ENCODE assay signal across 7 mouse cellular contexts in genomic region chr3:94953384-94953763, GRCm38 (mm10). TPM values are rescaled to one million over a fixed set of nuclear protein-coding genes. Genes with fewer than 3 reads are reported as not detected.
DNase-seq lines count a peak whose midpoint lies in the region; ATAC-seq and TF ChIP-seq lines count a peak whose summit lies in the region.

No protein-coding gene starts in this region.

- no peaks in the 10 kb centered on the region; the same call in 1 of the 2 replicates for H3K9me3 ChIP-seq in forebrain, embryonic 11.5 days (ENCODE audit: control insufficient read depth, low read length)
- H3K9me3 ChIP-seq in liver, embryonic 11.5 days (ENCODE audit: control insufficient read depth, low read length) = no peaks in the 10 kb centered on the region

- H3K27ac ChIP-seq in spleen, adult 2 months (ENCODE audit: insufficient read depth, low read length) = peak overlapping the region; percentile 92
- H3K27ac ChIP-seq in forebrain, embryonic 11.5 days (ENCODE audit: low read depth, low read length) = peak overlapping the region; percentile 89
- H3K27ac ChIP-seq in liver, embryonic 11.5 days (ENCODE audit: low read depth, low read length) = peak overlapping the region; percentile 49; the same call in 1 of the 2 replicates

- TF ChIP-seq POLR2A in spleen, adult 2 months (IDR thresholded peaks at IDR 0.05; ENCODE audit: low read depth, low read length) = no peak

- WGBS in spleen, adult 2 months = 4% methylated on average over 9 of the region's 9 CpGs
- WGBS in forebrain, embryonic 11.5 days = 18% methylated on average over 9 of the region's 9 CpGs
- WGBS in liver, embryonic 11.5 days = 17% methylated on average over 9 of the region's 9 CpGs

- no peak for DNase-seq in spleen, adult 2 months (ENCODE audit: low read depth in 1 of 2, low spot score in 2 of 2)
- no peak for DNase-seq in spleen, postnatal 4 days (ENCODE audit: low spot score in 2 of 2)
- no peak for DNase-seq in forebrain, embryonic 11.5 days (ENCODE audit: low spot score)
- no peak for DNase-seq in liver, embryonic 11.5 days (ENCODE audit: low spot score)
- DNase-seq in adrenal gland, adult (ENCODE audit: inconsistent age in 2 of 2, low spot score in 1 of 2) = no peak
- no peak for DNase-seq in adipocyte (ENCODE audit: low spot score)
- DNase-seq in left cerebral cortex, postnatal 10 days (ENCODE audit: extremely low spot score in 1 of 2, low spot score in 2 of 2) = no peak

- H3K4me1 ChIP-seq in spleen, adult 2 months (ENCODE audit: control insufficient read depth, insufficient read depth, insufficient read length) = peaks cover 9% of the 10 kb centered on the region; the same call in 1 of the 2 replicates
- H3K4me1 ChIP-seq in forebrain, embryonic 11.5 days (replicated peaks; ENCODE audit: control insufficient read depth, insufficient read depth, low read length) = peaks cover 5% of the 10 kb centered on the region; the same call in 1 of the 2 replicates
- H3K4me1 ChIP-seq in liver, embryonic 11.5 days (replicated peaks; ENCODE audit: control insufficient read depth, insufficient read depth, low read length) = peaks cover 7% of the 10 kb centered on the region; the same call in 1 of the 2 replicates

- H3K4me3 ChIP-seq in spleen, adult 2 months (ENCODE audit: extremely low read depth, insufficient read depth, insufficient read length) = peak overlapping the region; percentile 69
- H3K4me3 ChIP-seq in forebrain, embryonic 11.5 days (ENCODE audit: low read depth, low read length) = peak overlapping the region; percentile 67
- peak overlapping the region; percentile 67 for H3K4me3 ChIP-seq in liver, embryonic 11.5 days (ENCODE audit: low read depth, low read length)

- intact Hi-C loops in left cerebral cortex, postnatal 10 days (cut with DNase I) = loop anchor here (5.0 kb wide), 1 partner anchor 44 kb away; no protein-coding TSS in a partner anchor

- peak; percentile 17; the same call in 1 of the 2 replicates for ATAC-seq in forebrain, embryonic 11.5 days (replicated peaks; ENCODE audit: low FRiP score)
- no peak for ATAC-seq in liver, embryonic 11.5 days (replicated peaks; ENCODE audit: low FRiP score)

- H3K36me3 ChIP-seq in spleen, adult 2 months (ENCODE audit: control insufficient read depth, insufficient read depth, low read length) = peaks cover 27% of the 10 kb centered on the region
- peaks cover 4% of the 10 kb centered on the region for H3K36me3 ChIP-seq in forebrain, embryonic 11.5 days (ENCODE audit: control insufficient read depth, insufficient read depth, low read length)
- H3K36me3 ChIP-seq in liver, embryonic 11.5 days (ENCODE audit: control insufficient read depth, insufficient read depth, low read length) = peaks cover 7% of the 10 kb centered on the region; the same call in 1 of the 2 replicates

- peak overlapping the region; percentile 75 for H3K4me2 ChIP-seq in forebrain, embryonic 11.5 days (ENCODE audit: low read depth, low read length, severe bottlenecking)
- peak overlapping the region; percentile 84 for H3K4me2 ChIP-seq in liver, embryonic 11.5 days

- no peak for TF ChIP-seq CTCF in spleen, adult 2 months (IDR thresholded peaks at IDR 0.05; ENCODE audit: extremely low read depth, insufficient read depth, insufficient read length, insufficient replicate concordance)

- H3K9ac ChIP-seq in forebrain, embryonic 11.5 days (ENCODE audit: low read length) = peak overlapping the region; percentile 88
- peak overlapping the region; percentile 83 for H3K9ac ChIP-seq in liver, embryonic 11.5 days (ENCODE audit: low read depth, low read length)

- no peaks in the 10 kb centered on the region for H3K27me3 ChIP-seq in spleen, adult 2 months (ENCODE audit: control insufficient read depth, insufficient read depth, low read length)
- H3K27me3 ChIP-seq in forebrain, embryonic 11.5 days (ENCODE audit: control insufficient read depth, insufficient read depth, low read length) = no peaks in the 10 kb centered on the region
- H3K27me3 ChIP-seq in liver, embryonic 11.5 days (replicated peaks; ENCODE audit: control insufficient read depth, insufficient read depth, low read length) = no peaks in the 10 kb centered on the region

RNA-seq across cellular contexts. Expression of gene Rfx5, which starts 0.5 kb away (rescaled TPM):
- 23.9 and 26.4 TPM in 2 replicates for polyA plus RNA-seq in spleen, adult 2 months (2012; rRNA removed)
- polyA plus RNA-seq in forebrain, embryonic 11.5 days (2014; fragmentation: Nextera tagmentation; extraction: Ambion mirVana) = 8.1 and 10.1 TPM in 2 replicates
- 4.5 and 4.9 TPM in 2 replicates for polyA plus RNA-seq in liver, embryonic 11.5 days (2014; fragmentation: Nextera tagmentation; extraction: Ambion mirVana)
- 10 to 100 TPM; 26.8 to 27.5 TPM for total RNA-seq in left cerebral cortex, postnatal 10 days (2021)

RNA-seq across cellular contexts. Expression of gene Selenbp1, which starts 20.5 kb away (rescaled TPM):
- polyA plus RNA-seq in spleen, adult 2 months (2012; rRNA removed) = 34.9 and 35.4 TPM in 2 replicates
- 5.1 and 5.8 TPM in 2 replicates for polyA plus RNA-seq in forebrain, embryonic 11.5 days (2014; fragmentation: Nextera tagmentation; extraction: Ambion mirVana)
- 68.2 and 82.0 TPM in 2 replicates for polyA plus RNA-seq in liver, embryonic 11.5 days (2014; fragmentation: Nextera tagmentation; extraction: Ambion mirVana)
- 1 to 10 TPM; 3.2 to 3.8 TPM for total RNA-seq in left cerebral cortex, postnatal 10 days (2021)

RNA-seq across cellular contexts. Expression of gene Pi4kb, which starts 21.2 kb away (rescaled TPM):
- polyA plus RNA-seq in spleen, adult 2 months (2012; rRNA removed) = 30.2 and 31.7 TPM in 2 replicates
- polyA plus RNA-seq in forebrain, embryonic 11.5 days (2014; fragmentation: Nextera tagmentation; extraction: Ambion mirVana) = 23.1 and 23.9 TPM in 2 replicates
- polyA plus RNA-seq in liver, embryonic 11.5 days (2014; fragmentation: Nextera tagmentation; extraction: Ambion mirVana) = 17.0 and 20.5 TPM in 2 replicates
- 10 to 100 TPM; 47.9 to 49.7 TPM for total RNA-seq in left cerebral cortex, postnatal 10 days (2021)
